Mouse (Mus musculus): ENCODE results near the gene Nktr.

DNA sequence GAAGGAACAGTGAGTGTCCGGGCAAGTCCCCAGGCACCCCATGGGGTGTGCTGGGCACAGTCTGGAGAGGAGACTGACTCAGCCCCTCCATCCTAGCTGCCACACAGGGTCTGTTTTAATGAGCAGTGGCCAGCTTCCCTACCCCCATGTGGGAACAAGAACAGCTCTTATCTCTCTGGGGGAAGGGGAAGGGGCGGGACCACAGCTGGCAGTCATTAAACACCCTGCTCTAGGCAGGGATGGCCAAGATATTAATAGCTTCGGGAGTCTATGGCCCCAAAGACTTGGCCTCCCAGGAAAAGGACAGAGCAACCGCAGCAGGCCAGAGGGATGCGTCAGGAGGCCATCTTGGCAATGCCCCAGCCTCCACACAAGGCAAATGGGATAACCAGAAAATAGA lies 46.7 kb upstream of the Nktr start:
- no peak for TF ChIP-seq CTCF (IDR thresholded peaks at IDR 0.05; ENCODE audit: extremely low read depth, insufficient read depth, low read length)
- TF ChIP-seq POLR2A (IDR thresholded peaks at IDR 0.05; ENCODE audit: extremely low read depth, insufficient read depth, low read length), result no peak

Data from cortical plate, adult 2 months (tissue).